Mouse (Mus musculus): ENCODE results near the gene Arl6ip4. TPM values are rescaled to one million over a fixed set of nuclear protein-coding genes. Genes with fewer than 3 reads are reported as not detected.

Gene Arl6ip4
- total and polyA plus RNA-seq, 3 experiments: 57.8 to 128 TPM; not detected in 1

DNA sequence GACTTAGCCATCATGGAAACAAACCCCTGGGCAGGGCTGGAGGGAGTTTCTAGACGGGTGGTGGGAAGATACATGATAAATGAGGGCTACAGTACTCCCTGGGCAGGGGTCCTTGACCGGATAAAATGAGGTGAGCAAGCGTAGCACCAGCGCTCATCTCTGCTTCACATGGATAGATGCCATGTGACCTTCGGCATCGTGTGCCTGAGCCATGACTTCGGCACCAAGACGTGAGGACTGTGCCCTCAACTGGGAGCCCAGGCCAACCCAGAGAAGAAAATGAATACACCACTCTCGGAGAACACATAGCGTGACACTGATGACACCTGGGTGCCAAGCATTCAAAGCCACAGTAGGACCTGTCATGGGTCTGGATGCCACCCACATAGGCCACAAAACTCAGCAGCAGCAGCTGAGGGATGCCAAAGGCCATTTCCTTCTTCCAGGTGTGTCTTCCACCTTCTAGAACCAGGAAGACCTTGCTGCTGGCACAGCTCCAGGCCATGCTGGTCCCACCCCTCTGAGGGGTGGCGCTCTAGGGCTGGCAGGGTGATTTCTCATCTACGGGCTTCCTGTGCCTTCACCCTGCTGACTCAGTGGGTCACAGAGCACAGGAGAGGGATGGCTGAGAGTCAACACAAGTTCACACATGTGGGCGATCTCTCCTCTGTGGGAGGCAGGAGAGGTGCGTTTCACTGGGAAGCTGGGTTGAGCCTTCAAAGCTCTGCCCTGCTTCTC lies 31.9 kb upstream of the Arl6ip4 start:
- TF ChIP-seq POLR2AphosphoS5 (IDR thresholded peaks at IDR 0.05; ENCODE audit: borderline replicate concordance, low read depth, low read length) (no peak), MXI1 (IDR thresholded peaks at IDR 0.05; ENCODE audit: low read depth, low read length) (no peak), CTCF (IDR thresholded peaks at IDR 0.05 in 2 of 3, conservative IDR thresholded peaks at IDR 0.05 in 1 of 3; ENCODE audit: control insufficient read depth in 1 of 3, insufficient read depth in 1 of 3, low read depth in 2 of 3, low read length in 3 of 3, poor library complexity in 1 of 3, severe bottlenecking in 1 of 3) (no peak), HCFC1 (IDR thresholded peaks at IDR 0.05; ENCODE audit: low read depth, low read length) (no peak), EP300 (IDR thresholded peaks at IDR 0.05; ENCODE audit: low read depth in 1 of 2, low read length in 2 of 2) (no peak), NELFE (IDR thresholded peaks at IDR 0.05; ENCODE audit: low read depth, low read length) (no peak), ETS1 (IDR thresholded peaks at IDR 0.05; ENCODE audit: low read depth, low read length) (no peak), NRF1 (IDR thresholded peaks at IDR 0.05; ENCODE audit: insufficient read depth, low read depth, low read length, poor library complexity, severe bottlenecking) (no peak), MYC (IDR thresholded peaks at IDR 0.05; ENCODE audit: low read depth, low read length) (no peak), ZMIZ1 (IDR thresholded peaks at IDR 0.05; ENCODE audit: low read depth, low read length) (no peak), TAL1 (IDR thresholded peaks at IDR 0.05; ENCODE audit: low read length) (no peak), CHD2 (IDR thresholded peaks at IDR 0.05; ENCODE audit: low read length) (no peak), MAZ (IDR thresholded peaks at IDR 0.05; ENCODE audit: low read depth, low read length) (no peak), GATA1 (IDR thresholded peaks at IDR 0.05; ENCODE audit: low read depth, low read length) (no peak), ZC3H11A (IDR thresholded peaks at IDR 0.05; ENCODE audit: low read depth, low read length) (no peak), POLR2AphosphoS2 (IDR thresholded peaks at IDR 0.05; ENCODE audit: low read length) (no peak), ZKSCAN1 (IDR thresholded peaks at IDR 0.05; ENCODE audit: low read depth, low read length) (no peak), MEF2A (IDR thresholded peaks at IDR 0.05; ENCODE audit: extremely low read depth, insufficient replicate concordance, low read depth, low read length, poor library complexity, severe bottlenecking) (no peak)
- Histone ChIP-seq H3K79me2 (ENCODE audit: control insufficient read depth, insufficient read depth, low read length, poor library complexity) (no peaks in the 10 kb centered on the region), H3K27me3 (ENCODE audit: control insufficient read depth in 1 of 2, insufficient read depth in 2 of 2, low read length in 2 of 2) (no peaks in the 10 kb centered on the region), H3K9ac (ENCODE audit: control insufficient read depth, low read depth, low read length, poor library complexity, severe bottlenecking) (no peak overlapping the region), H3K27ac (ENCODE audit: control insufficient read depth, low read depth, low read length) (no peak overlapping the region), H3K36me3 (ENCODE audit: control insufficient read depth in 1 of 2, insufficient read depth in 2 of 2, low read length in 2 of 2) (no peaks in the 10 kb centered on the region), H3K9me3 (replicated peaks; ENCODE audit: insufficient read depth, low read length) (no peaks in the 10 kb centered on the region), H3K4me1 (ENCODE audit: control insufficient read depth in 1 of 2, insufficient read depth in 2 of 2, low read length in 2 of 2) (no peaks in the 10 kb centered on the region), H3K4me3 (ENCODE audit: control insufficient read depth in 1 of 2, insufficient read depth in 1 of 2, low read depth in 2 of 2, low read length in 2 of 2) (no peak overlapping the region)
- DNase-seq (ENCODE audit: low read depth, low spot score): no peak

DNA sequence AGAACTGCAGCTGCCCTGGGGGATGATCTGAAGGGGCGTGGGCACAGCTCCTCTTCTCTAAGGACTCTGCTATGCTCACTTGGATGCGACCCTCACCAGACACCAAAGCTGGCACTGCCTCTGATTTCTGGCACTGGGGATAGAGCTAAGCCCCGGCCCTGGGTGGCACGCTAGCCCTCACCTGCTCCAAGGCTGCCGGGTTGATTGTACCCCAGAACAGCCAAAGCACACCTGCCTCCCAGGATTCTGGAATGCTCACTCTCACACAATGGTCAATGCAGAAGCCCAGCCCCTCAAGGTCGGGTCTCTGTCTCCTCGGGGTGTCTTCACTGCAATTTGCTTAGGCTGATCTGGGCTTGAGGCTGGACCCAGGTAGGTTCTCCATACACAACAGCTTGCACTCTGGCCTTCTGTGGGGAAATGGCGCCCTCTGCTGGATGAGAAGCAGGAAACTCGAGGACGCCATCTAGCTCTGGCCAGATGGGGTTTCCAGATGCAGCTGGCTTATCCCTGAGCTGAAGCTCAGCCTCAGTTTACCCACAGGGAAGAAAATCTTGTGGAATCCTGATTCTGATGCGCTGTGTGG lies 31.2 kb upstream of the Arl6ip4 start:
- no peaks in the 10 kb centered on the region for H3K27me3 ChIP-seq (ENCODE audit: control insufficient read depth in 1 of 2, insufficient read depth in 2 of 2, low read length in 2 of 2)
- H3K4me3 ChIP-seq (ENCODE audit: control insufficient read depth in 1 of 2, insufficient read depth in 1 of 2, low read depth in 2 of 2, low read length in 2 of 2): no peak overlapping the region
- peak; percentile 83 for DNase-seq (ENCODE audit: low read depth, low spot score)
- no peaks in the 10 kb centered on the region for H3K79me2 ChIP-seq (ENCODE audit: control insufficient read depth, insufficient read depth, low read length, poor library complexity)
- no peaks in the 10 kb centered on the region for H3K4me1 ChIP-seq (ENCODE audit: control insufficient read depth in 1 of 2, insufficient read depth in 2 of 2, low read length in 2 of 2)
- H3K9ac ChIP-seq (ENCODE audit: control insufficient read depth, low read depth, low read length, poor library complexity, severe bottlenecking): no peak overlapping the region
- no peaks in the 10 kb centered on the region for H3K9me3 ChIP-seq (replicated peaks; ENCODE audit: insufficient read depth, low read length)
- no peak overlapping the region for H3K27ac ChIP-seq (ENCODE audit: control insufficient read depth, low read depth, low read length)
- no peaks in the 10 kb centered on the region for H3K36me3 ChIP-seq (ENCODE audit: control insufficient read depth in 1 of 2, insufficient read depth in 2 of 2, low read length in 2 of 2)
- TF ChIP-seq CHD1 (IDR thresholded peaks at IDR 0.05; ENCODE audit: low read depth, low read length) (no peak), ZMIZ1 (IDR thresholded peaks at IDR 0.05; ENCODE audit: low read depth, low read length) (no peak), POLR2A (IDR thresholded peaks at IDR 0.05; ENCODE audit: control insufficient read depth in 1 of 2, insufficient read depth in 1 of 2, low read depth in 1 of 2, low read length in 2 of 2, poor library complexity in 1 of 2) (no peak), ELF1 (IDR thresholded peaks at IDR 0.05; ENCODE audit: low read depth, low read length) (no peak), CHD2 (IDR thresholded peaks at IDR 0.05; ENCODE audit: low read length) (no peak), RCOR1 (IDR thresholded peaks at IDR 0.05; ENCODE audit: low read depth, low read length) (no peak), CTCF (IDR thresholded peaks at IDR 0.05 in 2 of 3, conservative IDR thresholded peaks at IDR 0.05 in 1 of 3; ENCODE audit: control insufficient read depth in 1 of 3, insufficient read depth in 1 of 3, low read depth in 2 of 3, low read length in 3 of 3, poor library complexity in 1 of 3, severe bottlenecking in 1 of 3) (peak in 2 of 3 experiments; percentile 83 to 99; a peak in 5 of 6 replicates), E2F4 (IDR thresholded peaks at IDR 0.05; ENCODE audit: borderline replicate concordance, low read depth, low read length) (no peak), TBP (IDR thresholded peaks at IDR 0.05; ENCODE audit: low read depth, low read length) (no peak), RAD21 (IDR thresholded peaks at IDR 0.05; ENCODE audit: low read depth, low read length) (no peak; the same call in none of the 2 replicates), USF2 (IDR thresholded peaks at IDR 0.05; ENCODE audit: borderline replicate concordance in 1 of 2, insufficient read depth in 1 of 2, low read depth in 1 of 2, low read length in 2 of 2) (no peak), POLR2AphosphoS5 (IDR thresholded peaks at IDR 0.05; ENCODE audit: borderline replicate concordance, low read depth, low read length) (no peak), MEF2A (IDR thresholded peaks at IDR 0.05; ENCODE audit: extremely low read depth, insufficient replicate concordance, low read depth, low read length, poor library complexity, severe bottlenecking) (no peak), ZNF384 (IDR thresholded peaks at IDR 0.05; ENCODE audit: low read depth, low read length) (peak; percentile 27; the same call in 1 of the 2 replicates), NRF1 (IDR thresholded peaks at IDR 0.05; ENCODE audit: insufficient read depth, low read depth, low read length, poor library complexity, severe bottlenecking) (0 out of 2 replicates have a peak, but pooled peaks have one; percentile 7), ZC3H11A (IDR thresholded peaks at IDR 0.05; ENCODE audit: low read depth, low read length) (peak; percentile 100)

Measured in MEL (cell line).